In genomic region chr2:52930106-52930868, GRCm38 (mm10) we compare ENCODE assay signal across 10 mouse cellular contexts.
DNase-seq lines count a peak whose midpoint lies in the region; ATAC-seq and TF ChIP-seq lines count a peak whose summit lies in the region.
"Had no signal": no experiment of that assay in that cellular context is flagged by ENCODE, and none has a peak within 500 bp of the region (broad histone marks: within the 10 kb centered on the region; RNA-seq: fewer than 3 reads in every experiment).

No protein-coding gene starts in this region.

- TF ChIP-seq CTCF in midbrain, postnatal 0 days (IDR thresholded peaks at IDR 0.05) = no peak

- DNase-seq in midbrain, embryonic 14.5 days = peak; percentile 44
- no peak for DNase-seq in midbrain, embryonic 11.5 days (ENCODE audit: low spot score, missing footprints)
- peak; percentile 46 to 70 for DNase-seq in adrenal gland, postnatal 36 days
- peak; percentile 54 for DNase-seq in gastrocnemius, adult 18-20 months (ENCODE audit: low spot score)
- peak; percentile 69 for DNase-seq in kidney, postnatal 14 days
- peak; percentile 89 for DNase-seq in midbrain, postnatal 0 days (ENCODE audit: low spot score)
- no peak for DNase-seq in yolk sac, embryonic 10.5 days (ENCODE audit: low spot score)
- no peak for DNase-seq in spleen, postnatal 4 days (ENCODE audit: low spot score in 2 of 2)

- H3K4me2 ChIP-seq in midbrain, embryonic 14.5 days (ENCODE audit: low read length) = no peak overlapping the region
- no peak overlapping the region for H3K4me2 ChIP-seq in midbrain, embryonic 11.5 days
- no peak overlapping the region for H3K4me2 ChIP-seq in midbrain, postnatal 0 days (ENCODE audit: low read depth, low read length, poor library complexity, severe bottlenecking)
- H3K4me2 ChIP-seq: neural tube, embryonic 12.5 days had no signal

- H3K4me3 ChIP-seq in midbrain, embryonic 14.5 days (replicated peaks; ENCODE audit: low read depth, low read length) = no peak overlapping the region
- H3K4me3 ChIP-seq in midbrain, embryonic 11.5 days (ENCODE audit: low read depth, low read length) = no peak overlapping the region
- H3K4me3 ChIP-seq in midbrain, postnatal 0 days (ENCODE audit: low read depth, low read length) = no peak overlapping the region
- H3K4me3 ChIP-seq: neural tube, embryonic 12.5 days had no signal

- 89% methylated on average over 5 of the region's 5 CpGs for WGBS in midbrain, embryonic 14.5 days
- WGBS in midbrain, embryonic 11.5 days = 91% methylated on average over 5 of the region's 5 CpGs
- WGBS in midbrain, postnatal 0 days = 77% methylated on average over 5 of the region's 5 CpGs

- H3K27me3 ChIP-seq in midbrain, embryonic 14.5 days (ENCODE audit: control insufficient read depth, insufficient read depth, low read length) = no peaks in the 10 kb centered on the region
- H3K27me3 ChIP-seq in midbrain, embryonic 11.5 days (ENCODE audit: control insufficient read depth, insufficient read depth, low read length) = no peaks in the 10 kb centered on the region
- H3K27me3 ChIP-seq in midbrain, postnatal 0 days (ENCODE audit: insufficient read depth, low read length) = no peaks in the 10 kb centered on the region
- H3K27me3 ChIP-seq: neural tube, embryonic 12.5 days had no signal

- no peak overlapping the region for H3K27ac ChIP-seq in midbrain, embryonic 14.5 days (replicated peaks; ENCODE audit: low read depth, low read length)
- no peak overlapping the region for H3K27ac ChIP-seq in midbrain, embryonic 11.5 days (ENCODE audit: low read depth, low read length)
- H3K27ac ChIP-seq in midbrain, postnatal 0 days (ENCODE audit: low read depth, low read length) = no peak overlapping the region
- H3K27ac ChIP-seq: kidney, postnatal 0 days; neural tube, embryonic 12.5 days had no signal

- ATAC-seq in midbrain, embryonic 14.5 days (ENCODE audit: low FRiP score, low TSS enrichment) = no peak
- ATAC-seq in midbrain, embryonic 11.5 days (ENCODE audit: low FRiP score) = no peak
- ATAC-seq in midbrain, postnatal 0 days (ENCODE audit: low FRiP score) = peak; percentile 42; the same call in 1 of the 2 replicates

- no peaks in the 10 kb centered on the region for H3K9me3 ChIP-seq in midbrain, embryonic 14.5 days (ENCODE audit: control insufficient read depth, low read length)
- no peaks in the 10 kb centered on the region for H3K9me3 ChIP-seq in midbrain, embryonic 11.5 days (ENCODE audit: control insufficient read depth, low read length)
- no peaks in the 10 kb centered on the region for H3K9me3 ChIP-seq in midbrain, postnatal 0 days (ENCODE audit: low read length)
- H3K9me3 ChIP-seq: neural tube, embryonic 12.5 days had no signal

- peaks cover 14% of the 10 kb centered on the region for H3K4me1 ChIP-seq in midbrain, embryonic 14.5 days (ENCODE audit: control insufficient read depth, insufficient read depth, low read length)
- H3K4me1 ChIP-seq in midbrain, embryonic 11.5 days (ENCODE audit: control insufficient read depth, insufficient read depth, low read length) = peaks cover 8% of the 10 kb centered on the region; the same call in 1 of the 2 replicates
- no peaks in the 10 kb centered on the region for H3K4me1 ChIP-seq in midbrain, postnatal 0 days (ENCODE audit: insufficient read depth, low read length)

- no peaks in the 10 kb centered on the region for H3K36me3 ChIP-seq in midbrain, embryonic 14.5 days (ENCODE audit: control insufficient read depth, insufficient read depth, low read length)
- no peaks in the 10 kb centered on the region for H3K36me3 ChIP-seq in midbrain, embryonic 11.5 days (ENCODE audit: control insufficient read depth, insufficient read depth, low read length)
- H3K36me3 ChIP-seq in midbrain, postnatal 0 days (ENCODE audit: insufficient read depth, low read length) = no peaks in the 10 kb centered on the region
- H3K36me3 ChIP-seq: neural tube, embryonic 12.5 days had no signal

- H3K9ac ChIP-seq in midbrain, embryonic 14.5 days (replicated peaks; ENCODE audit: low read length) = no peak overlapping the region
- no peak overlapping the region for H3K9ac ChIP-seq in midbrain, embryonic 11.5 days (ENCODE audit: low read length)
- no peak overlapping the region for H3K9ac ChIP-seq in midbrain, postnatal 0 days (replicated peaks; ENCODE audit: low read length, poor library complexity, severe bottlenecking)
- H3K9ac ChIP-seq: neural tube, embryonic 12.5 days had no signal

Comparison
In these comparisons a context has a peak if more than half of its experiments do, and no peak if none do; other contexts are left out.
1. DNase-seq: peak in midbrain, embryonic 14.5 days (single experiment), adrenal gland, postnatal 36 days (2 of 2), gastrocnemius, adult 18-20 months (single experiment), kidney, postnatal 14 days (single experiment) and midbrain, postnatal 0 days (single experiment); none in midbrain, embryonic 11.5 days (single experiment), yolk sac, embryonic 10.5 days (single experiment) and spleen, postnatal 4 days (0 of 2).